Mouse (Mus musculus) heart, postnatal 4 days (tissue): ENCODE data around the gene Csnk1g2. TPM values are rescaled to one million over a fixed set of nuclear protein-coding genes. Genes with fewer than 3 reads are reported as not detected.

ENCODE experiments used
- DNase-seq: peaks from one replicate; pipeline ENCODE4 v3.0.0; 2021
- total RNA-seq, 2 experiments: library from RNA; stranded (reverse); gene quantifications; 2 replicates each; pipeline ENCODE4 v1.2.3; 2021

The Csnk1g2 gene
- total RNA-seq = 100 to 1,000 TPM; 142 to 162 TPM

DNA sequence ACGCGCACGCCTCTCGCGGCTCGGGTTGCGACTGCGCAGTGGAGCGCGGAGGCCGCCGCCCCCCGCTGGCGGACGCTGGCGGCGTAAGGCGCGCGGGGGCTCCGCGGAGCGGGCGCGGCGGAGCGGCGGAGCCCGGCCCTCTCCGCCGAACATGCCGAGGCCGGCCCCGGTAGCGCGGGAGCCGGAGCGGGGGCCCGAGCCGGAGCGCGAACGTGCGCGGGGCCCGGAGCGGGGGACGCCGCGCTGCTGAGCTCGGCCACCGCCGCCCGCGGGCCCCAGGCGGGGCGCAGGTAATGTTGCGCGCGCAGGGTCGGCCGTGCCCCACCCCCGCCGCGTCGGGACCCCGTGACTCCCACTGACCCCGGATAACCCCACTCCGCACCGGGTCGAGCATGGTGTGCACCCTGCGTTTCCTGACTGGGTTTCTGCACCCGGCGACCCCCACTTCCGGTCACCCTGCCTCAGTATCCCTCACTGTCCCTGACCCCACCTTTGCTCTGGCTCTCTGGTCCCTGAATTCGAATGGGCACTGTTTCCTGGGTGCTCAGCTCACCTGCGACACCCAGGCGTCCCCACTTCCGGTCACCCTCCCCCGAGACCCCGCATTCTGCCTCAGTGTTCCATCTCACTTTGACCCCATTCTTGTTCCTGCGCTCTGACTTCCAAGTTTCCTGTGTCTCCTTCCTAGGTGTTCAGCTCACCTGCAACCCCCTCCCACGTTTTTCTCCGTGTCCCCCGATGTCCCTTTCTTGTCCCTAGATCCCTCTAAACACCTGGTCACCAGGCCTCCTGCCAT is at the start of gene Csnk1g2:
Gene Csnk1g2 (plus strand): TSS at position 178 of the 796 bp plus-strand sequence.
- DNase-seq = peak; percentile 72

DNA sequence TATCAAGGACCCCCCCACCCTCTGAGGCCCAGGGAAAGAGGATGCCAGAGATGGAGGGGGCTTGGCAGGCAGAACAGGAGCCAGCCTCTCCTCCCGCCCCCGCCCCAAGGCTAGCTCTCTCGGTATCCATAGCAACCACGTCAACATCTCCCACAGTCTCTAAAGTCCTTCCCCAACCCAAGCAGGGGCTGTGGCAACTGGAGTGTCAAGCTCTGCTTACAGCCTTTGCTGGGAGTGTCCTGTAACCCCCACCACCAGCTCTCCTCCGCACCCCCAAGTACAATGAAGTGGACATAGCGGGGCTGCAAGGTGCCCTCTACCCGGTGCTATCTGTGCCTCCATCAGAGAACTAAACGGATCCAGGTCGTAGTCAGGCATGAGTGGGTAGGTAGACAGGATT is 48.7 kb upstream of the Csnk1g2 start:
- DNase-seq = no peak

DNA sequence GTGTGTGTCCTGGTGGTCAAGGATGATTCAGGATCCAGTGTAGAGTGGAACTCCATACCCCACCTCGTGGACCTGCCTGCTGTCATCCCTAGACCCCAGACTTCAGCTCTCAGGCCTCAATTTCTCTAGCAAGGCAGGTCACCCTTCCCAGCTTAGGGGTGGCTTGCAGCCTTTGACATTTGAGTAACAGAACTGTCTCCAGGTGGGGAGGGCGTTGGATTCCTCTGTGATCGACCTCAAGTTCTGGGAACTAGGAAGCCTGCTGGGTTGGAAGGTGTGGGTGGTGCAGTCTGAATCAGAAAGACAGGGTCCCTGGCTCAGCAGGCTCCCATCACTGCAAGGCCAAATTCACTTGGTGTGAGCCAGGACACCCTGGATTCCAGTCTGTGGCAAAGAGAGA is 47.7 kb upstream of the Csnk1g2 start:
- DNase-seq = no peak

DNA sequence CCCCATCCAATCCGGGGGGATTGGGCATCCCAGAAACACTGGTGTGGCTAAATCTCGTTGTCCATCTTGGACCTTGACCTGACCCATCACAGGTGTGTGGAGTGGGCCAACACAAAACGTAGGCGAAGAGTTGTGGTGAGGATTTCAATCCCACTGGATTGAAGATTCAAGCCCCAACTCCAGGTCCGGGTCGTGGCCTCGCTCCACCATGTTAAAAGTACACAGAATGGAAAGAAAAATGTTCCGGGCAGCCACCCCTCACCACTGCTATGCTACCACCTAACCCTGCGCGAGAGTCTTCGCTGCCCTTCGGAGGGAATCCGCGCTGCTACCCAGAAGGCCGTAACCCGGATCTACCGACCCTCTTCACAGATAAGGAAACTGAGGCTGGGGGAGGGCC is 46.7 kb upstream of the Csnk1g2 start:
- DNase-seq = no peak

DNA sequence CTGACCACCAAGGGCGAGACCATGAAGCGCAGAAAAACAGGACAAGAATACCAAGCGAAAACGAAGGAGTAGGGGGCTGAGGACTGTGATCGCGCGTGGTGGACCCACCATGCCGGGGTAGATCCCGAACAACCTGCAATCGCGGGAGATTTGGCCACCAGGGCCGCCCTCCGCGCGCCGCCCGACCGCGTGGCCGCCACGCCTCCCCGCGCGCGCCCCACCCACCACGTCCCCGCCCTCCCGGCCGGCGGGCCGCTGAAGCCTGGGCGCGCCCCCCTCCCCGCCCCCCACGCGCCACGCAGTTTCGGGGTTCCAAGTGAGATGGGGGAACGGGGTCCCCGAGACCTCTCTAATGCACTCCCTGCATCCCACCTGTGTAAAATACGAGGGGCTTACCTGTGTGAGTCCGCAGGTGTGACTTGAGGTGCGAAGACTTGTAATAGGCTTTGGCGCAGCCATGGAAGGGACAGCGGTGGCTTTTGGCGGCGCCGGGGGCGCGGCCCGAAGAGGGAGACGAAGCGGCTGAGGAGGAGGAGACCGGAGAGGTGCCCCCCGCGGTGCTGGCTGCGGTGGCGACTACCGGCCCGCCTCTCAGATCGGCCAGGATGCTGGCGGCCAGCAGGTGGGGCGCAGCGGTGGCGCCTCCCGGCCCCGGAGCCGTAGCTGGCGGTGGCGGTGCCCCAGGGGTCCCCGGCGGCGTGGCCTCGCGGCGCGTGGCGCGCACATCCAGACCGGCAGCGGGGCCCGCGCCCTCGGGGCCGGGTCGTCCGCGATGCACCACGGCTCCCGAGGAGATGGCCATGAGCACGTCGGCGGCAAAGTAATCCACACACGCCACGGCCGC is 46.1 kb upstream of the Csnk1g2 start:
- peak; percentile 67 for DNase-seq

DNA sequence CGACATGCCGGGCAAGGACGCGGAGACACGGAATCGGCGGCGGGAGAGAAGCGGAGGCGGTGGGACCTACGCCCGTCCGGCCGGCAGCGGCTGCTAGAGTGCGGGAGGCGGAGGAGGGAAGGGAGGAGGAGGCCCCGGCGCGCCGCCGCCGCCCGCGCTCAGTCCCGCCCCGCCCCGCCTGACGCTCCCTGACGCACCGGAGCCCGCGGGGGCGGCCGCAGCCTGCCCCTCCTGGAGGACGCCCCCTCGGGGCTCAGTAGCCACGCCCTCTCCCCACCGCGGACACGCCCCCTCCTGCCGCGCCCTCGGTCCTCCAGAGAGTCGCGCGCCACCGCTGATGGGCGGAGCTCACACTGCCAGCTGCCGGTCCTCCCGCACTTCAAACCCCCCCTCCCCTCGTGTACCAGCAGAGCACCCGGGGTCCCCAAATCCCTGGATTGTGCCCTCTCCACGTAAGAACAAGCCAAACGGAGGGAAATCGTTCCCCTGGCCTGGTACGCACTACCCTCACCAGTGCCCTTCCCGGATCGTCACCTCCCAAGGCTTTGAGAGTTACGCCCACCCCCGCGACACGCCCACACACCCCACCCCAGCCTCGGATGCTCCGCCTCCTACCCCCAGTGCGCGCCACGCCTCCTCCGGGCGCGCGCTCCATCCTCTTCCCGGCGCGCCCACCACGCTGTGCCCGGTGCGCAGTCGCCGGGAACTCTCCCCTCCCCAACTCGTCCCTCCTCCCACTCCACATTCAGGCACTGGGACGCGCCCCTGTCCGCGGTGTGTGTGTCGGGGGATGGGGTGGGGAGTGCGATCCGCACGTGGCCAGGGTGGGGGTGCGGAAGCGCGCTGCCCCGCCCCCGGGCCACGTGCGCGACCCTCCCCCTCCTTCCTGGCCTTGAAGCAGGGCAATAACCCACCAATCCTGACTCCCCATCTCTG is 45.2 kb upstream of the Csnk1g2 start, which contains the start of gene Klf16:
Gene Klf16 (minus strand): TSS at position 127 of the 936 bp plus-strand sequence.
- peak; percentile 99 for DNase-seq

DNA sequence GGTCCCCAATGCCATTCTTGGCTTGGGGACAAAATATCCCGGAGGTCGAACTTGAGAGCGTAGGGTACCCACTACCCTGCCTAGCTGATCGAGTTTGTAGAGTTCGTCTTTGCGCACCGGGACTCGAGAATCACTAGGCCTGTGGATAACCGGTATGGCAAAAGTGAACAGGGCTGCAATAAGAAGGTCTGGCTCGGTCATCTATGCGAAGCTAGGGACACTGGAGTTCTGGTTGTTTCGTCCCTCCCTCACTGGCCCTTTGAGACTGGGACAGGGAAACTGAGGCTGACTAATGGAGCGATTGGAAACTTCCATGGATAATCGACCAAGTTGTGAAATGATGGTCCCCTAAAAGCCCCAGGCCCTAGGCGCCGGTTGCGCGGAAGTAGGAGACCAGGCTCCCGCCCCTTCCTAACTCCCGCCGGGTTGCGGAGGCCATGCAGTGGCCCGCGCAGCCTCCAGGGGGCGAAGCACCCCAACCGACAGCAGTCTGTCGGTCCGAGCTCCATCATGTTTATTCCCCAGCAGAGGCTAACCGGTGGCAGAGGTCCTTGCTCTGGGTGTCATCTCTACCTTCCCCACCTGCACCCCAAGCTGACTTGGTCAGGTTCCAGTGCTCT is 44.4 kb upstream of the Csnk1g2 start:
- DNase-seq = peak; percentile 92

DNA sequence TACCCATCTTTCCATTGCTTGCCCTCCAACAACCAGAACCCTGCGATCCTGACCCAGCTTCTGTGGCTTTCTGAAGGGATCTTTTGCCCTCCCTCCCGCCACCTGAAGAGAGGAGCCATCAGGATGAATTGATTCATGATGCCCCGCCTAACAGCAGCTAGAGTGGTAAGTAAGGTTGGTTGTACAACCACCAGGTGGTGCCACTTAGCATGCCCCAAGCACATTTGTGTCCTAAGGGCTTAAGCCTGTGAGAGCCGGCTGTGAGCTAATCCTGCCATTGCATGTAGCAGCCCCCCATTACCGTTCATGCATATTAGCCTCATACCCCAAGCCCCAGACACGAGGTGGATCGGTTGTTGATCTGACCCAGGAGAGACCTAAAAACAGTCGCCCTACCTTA is 43.7 kb upstream of the Csnk1g2 start:
- DNase-seq = peak; percentile 70

DNA sequence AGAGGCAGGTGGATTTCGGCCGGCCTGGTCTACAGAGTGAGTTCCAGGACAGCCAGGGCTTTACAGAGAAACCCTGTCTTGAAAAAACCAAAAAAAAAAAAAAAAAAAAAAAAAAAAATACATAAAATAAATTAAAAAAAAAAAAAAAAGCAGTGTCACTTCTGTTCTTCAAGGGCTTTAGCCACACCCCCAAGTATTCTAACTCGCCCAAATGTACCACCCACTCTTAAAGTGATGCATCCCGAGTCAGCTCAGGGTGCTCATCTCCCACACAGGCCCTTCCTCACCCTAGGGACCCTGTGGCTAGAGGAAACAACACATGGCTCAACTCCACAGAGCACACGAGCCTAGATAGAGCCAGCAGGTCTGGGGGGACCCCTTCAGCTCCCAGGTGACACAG is 39.6 kb upstream of the Csnk1g2 start:
- no peak for DNase-seq

DNA sequence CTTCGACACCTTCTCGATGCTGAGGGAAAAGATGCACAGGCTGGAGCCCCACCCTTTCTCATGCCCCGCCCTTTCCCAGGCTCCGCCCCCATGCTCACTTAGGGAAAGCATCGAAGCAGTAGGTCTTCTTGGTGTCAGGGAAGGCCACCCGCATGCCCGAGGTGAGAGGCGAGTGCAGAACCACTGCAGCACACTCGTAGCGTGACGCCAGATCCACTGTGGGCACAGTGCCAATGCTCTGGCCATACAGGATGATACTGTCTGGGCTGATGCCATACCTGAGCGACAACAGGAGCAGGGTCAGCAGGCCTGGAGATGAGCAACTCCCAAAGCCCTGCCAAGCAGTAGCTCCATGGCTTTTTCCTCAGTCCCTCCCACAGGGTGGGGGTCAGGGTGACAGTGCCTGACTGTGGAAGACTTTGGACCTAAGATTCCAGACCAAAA is 38.6 kb upstream of the Csnk1g2 start:
- no peak for DNase-seq

DNA sequence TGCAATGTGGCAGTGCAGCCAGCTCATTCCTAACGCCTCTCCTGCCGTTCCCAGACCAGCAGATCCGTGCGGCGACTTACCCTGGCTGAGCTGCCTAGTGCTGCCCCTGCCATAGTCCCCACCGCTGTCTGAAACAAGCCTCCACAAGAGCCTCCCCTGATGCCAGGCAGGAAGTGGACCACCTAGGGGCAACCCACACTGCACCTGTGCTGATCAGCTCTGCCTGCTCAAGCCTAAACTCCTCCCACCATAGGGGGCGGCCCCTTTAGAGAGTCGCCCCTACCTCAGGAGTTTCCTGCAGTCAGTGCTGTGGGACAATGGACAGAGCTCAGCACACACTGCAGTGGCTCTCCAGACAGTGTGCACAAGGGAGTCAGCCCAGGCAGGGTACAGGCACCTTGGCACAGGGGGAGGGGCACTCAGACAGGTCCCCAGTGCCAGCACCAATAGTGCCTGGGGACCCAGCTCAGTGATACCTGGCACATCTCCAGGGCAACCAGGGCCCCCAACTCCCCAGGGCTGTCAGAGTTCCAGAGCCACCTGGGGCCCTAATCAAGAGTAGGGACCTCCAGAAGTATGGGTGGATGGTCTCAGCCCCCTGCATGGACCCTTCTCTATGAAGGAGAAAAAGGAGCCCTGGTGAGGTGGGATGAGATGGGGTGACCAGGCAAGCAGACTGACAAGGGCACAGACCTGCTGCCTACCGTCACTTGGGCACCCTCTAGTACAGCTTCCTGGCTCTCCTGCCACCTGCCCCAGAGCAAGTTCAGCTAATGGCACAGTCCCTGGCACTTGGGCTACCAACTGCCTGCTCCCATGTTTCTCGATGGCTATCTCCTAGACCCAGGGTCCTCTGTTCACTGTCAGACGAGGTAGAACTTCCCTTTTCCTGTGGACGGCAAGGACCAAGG is 37.7 kb upstream of the Csnk1g2 start:
- DNase-seq = no peak

DNA sequence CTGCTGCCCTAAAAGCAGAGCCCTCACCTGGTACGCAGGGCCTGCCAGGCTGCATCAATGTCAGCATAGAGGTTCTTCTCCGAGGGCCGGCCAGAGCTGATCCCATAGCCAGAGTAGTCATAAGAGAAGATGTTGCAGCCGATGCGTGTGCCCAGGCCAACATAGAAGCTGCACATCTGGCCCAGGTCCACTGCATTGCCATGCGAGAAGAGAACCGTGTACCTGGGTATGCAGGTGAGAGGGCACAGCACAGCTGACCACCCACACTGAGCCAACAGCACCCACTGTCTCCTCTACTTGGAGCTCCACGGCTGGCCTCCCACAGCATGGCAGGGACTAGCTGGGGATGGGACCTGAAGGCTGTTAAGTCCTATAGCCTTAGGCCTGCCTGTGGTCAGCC is 37.1 kb upstream of the Csnk1g2 start:
- no peak for DNase-seq

DNA sequence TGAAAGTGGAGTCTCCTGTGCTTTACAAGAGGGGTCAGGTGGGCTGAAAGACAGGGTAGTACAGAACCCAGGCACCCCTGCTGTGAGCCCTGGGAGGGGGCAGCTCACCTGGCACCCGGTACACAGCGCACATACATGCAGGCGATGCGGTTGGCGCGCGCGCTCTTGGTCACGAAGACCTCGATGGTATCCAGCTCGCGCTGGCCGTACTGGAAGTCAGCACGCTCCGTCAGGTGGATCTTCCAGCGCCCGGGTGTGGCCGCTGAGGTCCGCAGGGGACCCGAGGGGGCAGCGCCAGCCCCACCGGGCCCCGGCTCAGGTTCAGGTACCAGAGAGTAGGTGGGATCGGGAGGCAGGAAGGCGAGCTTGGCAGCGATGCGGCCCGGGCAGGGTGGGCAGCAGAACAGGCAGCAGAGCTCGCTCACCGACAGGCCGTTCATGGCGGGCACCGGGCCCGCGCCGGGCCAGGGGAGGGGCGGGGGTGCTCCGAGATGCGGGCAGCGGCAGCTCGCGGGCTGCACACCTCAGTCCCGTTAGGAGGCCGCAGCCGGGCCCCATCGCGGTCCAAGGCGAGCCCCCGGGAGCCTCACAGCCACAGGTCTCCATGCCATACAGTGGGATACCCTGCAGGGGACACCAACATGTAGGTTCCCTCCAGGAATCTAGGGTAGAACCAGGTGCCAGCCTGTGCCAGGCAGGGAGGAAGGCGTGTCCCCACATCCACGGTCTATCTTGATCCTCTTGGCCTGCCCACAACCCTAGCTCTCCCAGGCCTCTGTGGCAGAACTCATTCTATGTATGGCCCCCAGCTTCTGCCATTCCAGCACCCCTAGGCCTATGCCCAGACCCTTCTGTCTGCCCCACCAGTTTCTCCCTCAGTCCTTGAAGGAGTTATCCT is 36.0 kb upstream of the Csnk1g2 start:
- DNase-seq = no peak

DNA sequence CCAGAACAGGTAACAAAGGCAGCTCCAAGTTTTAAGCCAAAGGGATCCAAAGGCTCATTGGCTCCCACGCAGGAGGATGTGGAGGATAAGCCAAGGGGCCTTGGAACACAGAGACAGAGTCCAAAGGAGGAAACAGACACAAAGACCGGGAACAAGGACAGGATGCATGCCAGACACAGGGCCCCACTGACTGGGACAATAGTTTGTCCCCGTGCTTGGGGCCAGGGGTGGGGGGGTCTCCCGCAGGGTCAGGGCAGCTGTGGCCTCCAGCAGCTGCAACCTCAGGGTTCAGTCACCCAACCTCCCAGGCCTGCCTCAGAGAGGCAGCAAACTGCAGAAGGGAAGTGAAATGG is 35.4 kb upstream of the Csnk1g2 start:
- peak; percentile 60 for DNase-seq

DNA sequence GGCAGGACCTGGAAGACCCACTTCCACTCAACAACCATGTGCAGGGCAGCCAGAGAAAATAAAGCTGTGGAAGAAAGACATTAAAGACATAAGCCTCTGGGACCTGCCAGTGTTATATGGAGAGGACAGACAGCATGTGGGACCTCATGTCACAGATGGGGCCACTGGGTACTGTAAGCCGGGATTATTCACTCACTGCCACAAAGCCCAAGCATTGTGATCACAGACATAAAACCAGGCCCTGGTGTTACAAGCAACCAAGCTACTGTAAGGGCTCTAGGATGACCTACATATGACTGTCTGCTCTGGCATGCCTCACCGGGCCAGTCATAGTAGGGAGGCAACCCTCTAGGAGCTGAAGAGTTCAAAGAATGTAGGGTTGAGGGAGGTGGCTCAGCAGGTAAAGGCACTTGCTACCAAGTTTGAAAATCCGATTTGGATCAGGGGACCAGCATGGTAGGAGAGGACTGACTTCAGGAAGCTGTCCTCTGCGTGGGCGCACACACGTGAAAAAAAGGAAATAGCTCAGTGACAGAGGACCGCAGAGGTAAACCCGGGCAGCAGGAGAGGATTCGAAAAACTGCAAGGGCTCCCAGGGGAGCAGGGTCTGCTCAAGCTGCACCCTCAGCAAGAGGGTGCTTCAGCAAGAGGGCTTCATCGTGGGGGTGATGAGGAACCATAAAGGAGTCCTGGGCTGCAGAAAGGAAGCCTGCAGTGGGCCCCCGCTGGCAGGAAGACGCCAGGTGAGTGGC is 33.3 kb upstream of the Csnk1g2 start:
- no peak for DNase-seq

DNA sequence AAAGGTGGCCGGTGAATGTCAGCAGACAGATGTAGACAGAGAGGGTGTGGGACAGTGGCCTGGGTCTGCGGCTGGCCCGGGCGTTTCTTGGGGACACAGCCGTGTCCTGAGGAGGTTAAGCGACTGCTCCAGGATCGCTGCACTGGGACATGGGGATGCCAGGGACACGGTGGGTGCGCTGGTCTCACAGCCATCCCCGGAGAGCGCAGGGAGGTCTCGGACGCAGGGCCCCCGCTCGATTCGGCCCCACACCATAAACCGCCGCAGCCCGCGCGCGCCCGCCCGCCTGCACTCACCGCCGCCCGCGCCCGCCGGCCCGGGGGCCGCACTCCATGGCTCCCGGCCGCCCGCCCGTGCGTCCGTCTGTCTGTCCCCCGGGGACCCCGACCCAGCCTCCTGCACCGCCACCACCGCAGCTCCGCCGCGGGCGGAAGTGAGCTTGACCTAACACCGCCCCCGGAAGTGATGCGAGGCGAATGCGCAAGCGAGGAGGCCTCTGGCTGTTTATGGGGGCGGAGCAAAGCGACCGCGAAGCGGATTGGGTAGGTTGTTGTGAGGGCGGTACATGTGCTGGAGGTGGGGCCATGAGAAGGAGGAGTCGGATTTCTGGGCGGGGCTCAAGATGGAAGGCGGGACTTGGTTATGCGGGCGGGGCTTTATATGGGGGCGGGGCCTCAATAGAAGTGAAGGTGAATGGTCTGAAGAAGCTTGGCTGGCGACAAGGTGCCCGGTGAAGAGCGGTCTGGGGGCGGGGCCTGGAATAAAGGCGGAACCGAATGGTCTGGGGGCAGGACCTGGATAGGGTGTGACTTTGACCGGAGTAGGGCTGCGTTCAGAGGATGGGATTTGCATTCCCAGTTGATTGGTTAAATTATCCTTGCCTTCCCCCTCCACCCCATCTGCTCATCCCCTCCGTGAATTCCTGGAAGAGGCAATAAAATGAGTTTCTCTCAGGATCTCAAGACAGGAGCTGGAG is 32.5 kb upstream of the Csnk1g2 start, which contains the start of gene Abhd17a:
Gene Abhd17a (minus strand): TSS at position 463 of the 976 bp plus-strand sequence.
- peak; percentile 97 for DNase-seq

DNA sequence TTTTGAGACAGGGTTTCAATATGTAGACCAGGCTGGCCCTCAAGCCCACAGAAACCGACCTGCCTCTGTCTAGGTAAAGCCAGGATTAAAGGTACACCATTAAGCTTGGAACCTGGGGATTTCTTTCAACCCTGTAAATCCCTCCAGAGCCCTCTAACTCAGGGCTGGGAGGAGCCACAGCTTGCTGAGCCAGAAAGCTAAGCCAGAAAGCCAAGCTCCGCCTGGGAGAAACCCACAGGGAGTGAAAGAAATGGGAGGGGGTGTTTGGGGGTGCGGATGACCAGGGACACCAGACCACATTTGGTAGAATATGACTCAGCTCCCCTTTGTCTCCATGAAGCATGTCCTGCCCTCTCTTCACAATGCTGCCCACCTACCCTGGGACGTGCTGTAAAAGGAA is 26.3 kb upstream of the Csnk1g2 start:
- no peak for DNase-seq
